Mouse (Mus musculus) limb, embryonic 11.5 days (tissue): ENCODE measurements around the gene Acsbg1. TPM values are rescaled to one million over a fixed set of nuclear protein-coding genes. Genes with fewer than 3 reads are reported as not detected.

Experiments
- ATAC-seq: fragments of 200-750 bp; cut with Nextera tagmentation; 2 replicates; pipeline ENCODE4 v1.8.0; 2017; ENCODE audit warnings: low read depth; ENCODE audit not compliant: insufficient number of reproducible peaks, low FRiP score, low TSS enrichment
- DNase-seq: peaks from one replicate; pipeline ENCODE4 v3.0.0-alpha.2; 2015; ENCODE audit warnings: low spot score
- H3K27ac ChIP-seq: fragments of 300-500 bp; sonication (generic); replicated peaks from 2 replicates; pipeline ENCODE4 v1.5.1; 2014; ENCODE audit warnings: low read depth, mild to moderate bottlenecking, low read length
- H3K27me3 ChIP-seq: fragments of 300-500 bp; sonication (generic); 2 replicates; pipeline ENCODE4 v1.6.1; 2014; ENCODE audit warnings: mild to moderate bottlenecking, low read length, mixed read lengths; ENCODE audit not compliant: control insufficient read depth, insufficient read depth
- H3K36me3 ChIP-seq: fragments of 300-500 bp; sonication (generic); 2 replicates; pipeline ENCODE4 v1.6.1; 2014; ENCODE audit warnings: mild to moderate bottlenecking, low read length, moderate library complexity, mixed read lengths; ENCODE audit not compliant: control insufficient read depth, insufficient read depth
- H3K4me1 ChIP-seq: fragments of 300-500 bp; sonication (generic); 2 replicates; pipeline ENCODE4 v1.6.1; 2014; ENCODE audit warnings: low read length, mixed read lengths; ENCODE audit not compliant: control insufficient read depth, insufficient read depth
- H3K4me2 ChIP-seq: fragments of 300-500 bp; sonication (generic); 2 replicates; pipeline ENCODE4 v1.6.1; 2014; ENCODE audit warnings: low read depth, mild to moderate bottlenecking, moderate library complexity; ENCODE audit not compliant: severe bottlenecking
- H3K4me3 ChIP-seq: fragments of 300-500 bp; sonication (generic); 2 replicates; pipeline ENCODE4 v1.5.1; 2014; ENCODE audit warnings: low read depth, low read length
- H3K9ac ChIP-seq: fragments of 300-500 bp; sonication (generic); 2 replicates; pipeline ENCODE4 v1.6.1; 2014; ENCODE audit warnings: mild to moderate bottlenecking, low read length
- H3K9me3 ChIP-seq: fragments of 300-500 bp; sonication (generic); 2 replicates; pipeline ENCODE4 v1.6.1; 2016; ENCODE audit warnings: low read length; ENCODE audit not compliant: control insufficient read depth
- WGBS: fragments of 180-500 bp; shearing (Covaris S2); extraction: QIAGEN DNeasy Blood & Tissue Kit; methylation state at CpG from one replicate; pipeline ENCODE4 v1.1.7; 2014; 5-methylcytosine and 5-hydroxymethylcytosine counted together
- polyA plus RNA-seq: library from polyadenylated mRNA; unstranded; fragments of >200 nt; fragmentation: Nextera tagmentation; extraction: Ambion mirVana; gene quantifications from 2 replicates; pipeline ENCODE4 v1.2.1, GENCODE M21; 2014

Gene Acsbg1
- 0.32 and 0.58 TPM in 2 replicates for polyA plus RNA-seq

GRCm38 (mm10) chr9:54661605-54662377, at the start of gene Acsbg1:
Gene Acsbg1 (minus strand): TSS chr9:54661870.
- no peak within 1 kb of the TSS for H3K9ac ChIP-seq
- no peaks in the 10 kb centered on the region; the same call in 1 of the 2 replicates for H3K4me1 ChIP-seq
- H3K27me3 ChIP-seq, result no peaks in the 10 kb centered on the region
- H3K4me2 ChIP-seq, result no peak within 1 kb of the TSS
- H3K36me3 ChIP-seq, result no peaks in the 10 kb centered on the region
- DNase-seq (no peak), ATAC-seq (no peak)
- WGBS, result 26% methylated on average over 10 of the region's 10 CpGs
- H3K9me3 ChIP-seq, result no peaks in the 10 kb centered on the region
- H3K27ac ChIP-seq, result no peak within 1 kb of the TSS
- H3K4me3 ChIP-seq, result no peak within 1 kb of the TSS

DNA sequence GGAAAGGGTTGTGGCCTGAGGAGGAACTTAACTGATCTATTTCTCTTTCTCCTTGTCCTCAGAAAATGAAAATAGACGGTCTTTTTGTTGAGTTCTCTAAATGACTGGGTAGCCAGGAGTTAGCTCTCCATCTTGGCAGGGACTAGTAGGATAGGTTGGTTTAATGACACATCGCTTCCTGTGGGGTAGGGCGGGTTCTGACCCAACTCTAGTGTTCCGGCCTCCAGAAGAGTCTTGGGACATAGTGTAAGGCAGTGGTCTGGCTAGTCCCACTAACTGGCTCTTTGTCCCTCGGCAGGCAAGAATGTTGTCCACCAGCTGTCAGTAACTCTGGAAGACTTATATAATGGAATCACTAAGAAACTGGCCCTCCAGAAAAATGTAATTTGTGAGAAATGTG, 46.4 kb upstream of the Acsbg1 start:
- DNase-seq (no peak), ATAC-seq (no peak)
- Histone ChIP-seq H3K4me3 (no peak overlapping the region), H3K9me3 (no peaks in the 10 kb centered on the region), H3K4me1 (no peaks in the 10 kb centered on the region), H3K9ac (no peak overlapping the region), H3K27me3 (no peaks in the 10 kb centered on the region), H3K36me3 (peaks cover 2% of the 10 kb centered on the region; the same call in 1 of the 2 replicates), H3K27ac (no peak overlapping the region), H3K4me2 (no peak overlapping the region)
- WGBS, result 90% methylated on average over 5 of the region's 5 CpGs

DNA sequence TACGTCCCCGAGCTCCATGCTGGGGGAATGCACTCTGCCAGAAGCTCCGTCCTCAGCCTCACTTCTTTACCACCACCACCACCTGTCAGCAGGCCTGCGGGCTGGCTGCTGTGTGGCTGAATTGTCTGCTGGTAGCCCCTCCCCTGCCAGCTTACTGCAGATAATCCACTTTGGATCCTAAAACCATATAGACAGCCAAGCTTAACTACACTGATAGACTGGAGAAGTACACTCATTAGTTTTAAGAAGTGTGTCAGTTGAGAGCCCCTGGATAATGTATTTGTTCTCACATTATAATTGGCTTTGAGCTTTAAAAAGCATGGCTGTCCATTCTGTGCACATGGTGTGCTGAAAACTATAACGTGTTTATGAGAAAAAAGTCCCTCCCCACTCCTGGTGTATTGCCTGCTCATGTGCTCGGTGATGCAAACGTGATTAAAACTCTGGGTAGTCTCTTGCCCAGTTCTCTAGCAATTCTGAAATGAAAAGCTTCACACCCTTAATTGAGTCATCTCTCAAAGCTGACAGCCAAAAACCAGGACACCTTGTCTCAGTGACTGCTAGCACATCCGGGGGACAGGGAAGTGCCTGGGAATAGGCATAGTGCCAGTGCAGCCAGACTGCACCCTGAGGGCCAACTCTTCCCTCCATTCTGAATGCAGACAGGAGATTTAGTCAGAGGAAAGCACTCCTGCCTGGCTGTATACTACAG, 45.8 kb upstream of the Acsbg1 start:
- Histone ChIP-seq H3K4me3 (no peak overlapping the region), H3K27me3 (no peaks in the 10 kb centered on the region), H3K36me3 (peaks cover under 1% of the 10 kb centered on the region; the same call in 1 of the 2 replicates), H3K4me2 (no peak overlapping the region), H3K27ac (no peak overlapping the region), H3K4me1 (no peaks in the 10 kb centered on the region), H3K9ac (no peak overlapping the region), H3K9me3 (no peaks in the 10 kb centered on the region)
- ATAC-seq (no peak), DNase-seq (no peak)
- WGBS, result 63% methylated on average over 8 of the region's 8 CpGs

DNA sequence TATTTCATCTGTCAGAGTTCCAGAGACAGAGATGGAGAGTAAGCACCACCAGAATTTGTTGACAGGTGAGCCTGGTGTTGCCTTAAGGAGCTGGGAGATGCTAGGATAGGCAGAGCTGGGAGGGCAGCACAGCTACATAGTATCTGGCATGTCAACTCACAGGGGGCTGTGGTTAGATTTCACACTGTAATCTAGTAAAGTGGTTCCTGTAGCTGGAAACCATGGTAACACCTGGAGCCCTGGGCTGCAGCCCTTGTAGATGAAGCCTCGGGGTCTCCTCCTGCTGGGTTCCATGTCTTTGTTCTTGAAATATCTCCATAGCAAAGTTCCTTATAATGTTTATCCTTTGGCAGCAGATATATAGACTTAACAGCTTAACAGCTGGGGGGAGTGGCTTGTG, 43.9 kb upstream of the Acsbg1 start:
- Histone ChIP-seq H3K36me3 (no peaks in the 10 kb centered on the region), H3K9ac (no peak overlapping the region), H3K4me1 (no peaks in the 10 kb centered on the region), H3K4me3 (no peak overlapping the region), H3K27me3 (peaks cover 5% of the 10 kb centered on the region), H3K27ac (no peak overlapping the region), H3K9me3 (no peaks in the 10 kb centered on the region), H3K4me2 (no peak overlapping the region)
- DNase-seq, result no peak
- ATAC-seq, result no peak
- 32% methylated on average over 1 of the region's 1 CpGs for WGBS

- no peak overlapping the region for H3K9ac ChIP-seq
- no peak for DNase-seq
- 73% methylated on average over 5 of the region's 5 CpGs for WGBS
- no peak for ATAC-seq
- no peak overlapping the region for H3K4me3 ChIP-seq
- H3K36me3 ChIP-seq, result no peaks in the 10 kb centered on the region
- H3K9me3 ChIP-seq, result no peaks in the 10 kb centered on the region
- H3K27ac ChIP-seq, result no peak overlapping the region
- peaks cover 13% of the 10 kb centered on the region for H3K27me3 ChIP-seq
- H3K4me2 ChIP-seq, result no peak overlapping the region
- H3K4me1 ChIP-seq, result no peaks in the 10 kb centered on the region; the same call in 1 of the 2 replicates
Measured at GRCm38 (mm10) chr9:54704361-54704760, 42.7 kb upstream of the Acsbg1 start.

DNA sequence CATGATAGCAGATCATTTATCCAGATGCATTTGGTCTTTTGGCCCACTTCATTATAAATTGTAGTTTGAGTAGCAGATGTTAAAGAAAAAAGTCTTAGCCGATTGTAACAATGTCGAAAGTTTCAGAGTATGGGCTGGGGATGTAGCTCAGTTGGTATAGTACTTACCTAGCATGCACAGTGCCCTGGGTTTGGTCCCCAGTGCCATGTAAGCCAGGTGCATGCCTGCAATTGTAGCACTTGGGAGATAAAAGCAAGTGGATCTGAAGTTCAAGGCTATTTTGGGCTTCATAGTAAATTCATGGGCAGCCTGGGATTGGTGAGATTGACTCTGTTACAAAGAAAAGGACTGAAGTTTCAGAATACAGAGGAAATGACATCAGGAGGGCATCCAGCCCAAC, 40.9 kb upstream of the Acsbg1 start:
- Histone ChIP-seq H3K9ac (no peak overlapping the region), H3K4me2 (no peak overlapping the region), H3K27ac (no peak overlapping the region), H3K27me3 (peaks cover 21% of the 10 kb centered on the region), H3K36me3 (no peaks in the 10 kb centered on the region), H3K4me3 (no peak overlapping the region), H3K4me1 (no peaks in the 10 kb centered on the region; the same call in 1 of the 2 replicates), H3K9me3 (no peaks in the 10 kb centered on the region)
- WGBS, result 81% methylated on average over 2 of the region's 2 CpGs
- no peak for ATAC-seq
- DNase-seq, result no peak

GRCm38 (mm10) chr9:54700746-54701145, 39.1 kb upstream of the Acsbg1 start:
- DNase-seq, result no peak
- no peaks in the 10 kb centered on the region for H3K9me3 ChIP-seq
- no peak overlapping the region for H3K4me2 ChIP-seq
- no peak overlapping the region for H3K27ac ChIP-seq
- ATAC-seq, result no peak
- no peaks in the 10 kb centered on the region; the same call in 1 of the 2 replicates for H3K4me1 ChIP-seq
- H3K36me3 ChIP-seq, result no peaks in the 10 kb centered on the region
- H3K27me3 ChIP-seq, result peaks cover 21% of the 10 kb centered on the region
- WGBS, result 76% methylated on average over 7 of the region's 7 CpGs
- H3K4me3 ChIP-seq, result no peak overlapping the region
- H3K9ac ChIP-seq, result no peak overlapping the region

- no peak for ATAC-seq
- H3K27me3 ChIP-seq, result peaks cover 21% of the 10 kb centered on the region
- peak overlapping the region; percentile 83 for H3K4me2 ChIP-seq
- peak overlapping the region; percentile 58 for H3K4me3 ChIP-seq
- peak overlapping the region; percentile 73 for H3K9ac ChIP-seq
- no peaks in the 10 kb centered on the region for H3K36me3 ChIP-seq
- no peaks in the 10 kb centered on the region for H3K9me3 ChIP-seq
- no peak for DNase-seq
- no peaks in the 10 kb centered on the region; the same call in 1 of the 2 replicates for H3K4me1 ChIP-seq
- no peak overlapping the region for H3K27ac ChIP-seq
- 23% methylated on average over 9 of the region's 9 CpGs for WGBS
Measured at GRCm38 (mm10) chr9:54700174-54700475, 38.5 kb upstream of the Acsbg1 start.
